In genomic region chr4:55057666-55058455, GRCm38 (mm10) we compare ENCODE assay signal across 10 mouse cellular contexts.
DNase-seq lines count a peak whose midpoint lies in the region; ATAC-seq and TF ChIP-seq lines count a peak whose summit lies in the region.
"Had no signal": no experiment of that assay in that cellular context is flagged by ENCODE, and none has a peak within 500 bp of the region (broad histone marks: within the 10 kb centered on the region; RNA-seq: fewer than 3 reads in every experiment).

No protein-coding gene starts in this region.

- H3K27me3 ChIP-seq in hindbrain, postnatal 0 days (ENCODE audit: insufficient read depth, low read length): no peaks in the 10 kb centered on the region
- H3K27me3 ChIP-seq: hindbrain, embryonic 15.5 days had no signal

- intact Hi-C loops in gastrocnemius, adult 2 months (cut with DNase I): no loop called here

- DNase-seq in gastrocnemius, adult 2 months: no peak
- no peak for DNase-seq in gastrocnemius, adult 8-10 months (ENCODE audit: low spot score in 2 of 2)
- peak; percentile 36 for DNase-seq in adipocyte (ENCODE audit: low spot score)
- no peak for DNase-seq in hindbrain, postnatal 0 days (ENCODE audit: low spot score)
- DNase-seq in lung, postnatal 25 days (ENCODE audit: low spot score): peak; percentile 32
- DNase-seq in layer of hippocampus, postnatal 10 days (ENCODE audit: low spot score in 2 of 2): no peak
- DNase-seq in right cerebral cortex, adult 18-20 months: no peak

- H3K27ac ChIP-seq in gastrocnemius, adult 2 months: peak overlapping the region; percentile 21; the same call in 1 of the 2 replicates
- no peak overlapping the region for H3K27ac ChIP-seq in hindbrain, postnatal 0 days

- H3K4me2 ChIP-seq in hindbrain, postnatal 0 days (ENCODE audit: low read depth, low read length): no peak overlapping the region
- H3K4me2 ChIP-seq: hindbrain, embryonic 15.5 days had no signal

- peak; percentile 12; the same call in 1 of the 2 replicates for ATAC-seq in hindbrain, postnatal 0 days
- no peak for ATAC-seq in monocyte, adult 5-6 weeks (replicated peaks; ENCODE audit: insufficient number of reproducible peaks, low FRiP score, low TSS enrichment, poor library complexity, severe bottlenecking)
- ATAC-seq: forebrain, embryonic 16.5 days had no signal

- no peaks in the 10 kb centered on the region for H3K9me3 ChIP-seq in hindbrain, postnatal 0 days (ENCODE audit: low read length)
- H3K9me3 ChIP-seq: hindbrain, embryonic 15.5 days had no signal

- H3K4me1 ChIP-seq in hindbrain, postnatal 0 days (ENCODE audit: insufficient read depth, low read length): no peaks in the 10 kb centered on the region; the same call in 1 of the 2 replicates

- peaks cover 20% of the 10 kb centered on the region for H3K36me3 ChIP-seq in hindbrain, postnatal 0 days (ENCODE audit: insufficient read depth, low read length)

- no peak; the same call in 1 of the 2 replicates for TF ChIP-seq CTCF in gastrocnemius, adult 2 months (IDR thresholded peaks at IDR 0.05)
- TF ChIP-seq CTCF in hindbrain, postnatal 0 days (IDR thresholded peaks at IDR 0.05; ENCODE audit: low read depth): peak; percentile 29

- no peak overlapping the region for H3K4me3 ChIP-seq in gastrocnemius, adult 2 months
- no peak overlapping the region for H3K4me3 ChIP-seq in hindbrain, postnatal 0 days (ENCODE audit: low read length)
- H3K4me3 ChIP-seq: hindbrain, embryonic 15.5 days had no signal

- 65% methylated on average over 10 of the region's 10 CpGs for WGBS in hindbrain, postnatal 0 days

- no peak overlapping the region for H3K9ac ChIP-seq in hindbrain, postnatal 0 days (replicated peaks; ENCODE audit: low read length)
- H3K9ac ChIP-seq: hindbrain, embryonic 15.5 days had no signal

Comparison
In these comparisons a context has a peak if more than half of its experiments do, and no peak if none do; other contexts are left out.
1. DNase-seq: peak in adipocyte (single experiment) and lung, postnatal 25 days (single experiment); none in gastrocnemius, adult 2 months (single experiment), gastrocnemius, adult 8-10 months (0 of 2), hindbrain, postnatal 0 days (single experiment), layer of hippocampus, postnatal 10 days (0 of 2) and right cerebral cortex, adult 18-20 months (single experiment).